Mouse (Mus musculus) cerebellum, adult (tissue): ENCODE data around the gene 4921530L21Rik.

Source experiments
- ATAC-seq: cut with Nextera tagmentation; 2 replicates; pipeline ENCODE4 v1.9.2; 2017; ENCODE audit warnings: mild to moderate bottlenecking, moderate library complexity, mixed read lengths; ENCODE audit not compliant: insufficient number of reproducible peaks, low FRiP score, low TSS enrichment

4921530L21Rik gene

GRCm38 (mm10) chr14:95880954-95881353 is at the start of gene 4921530L21Rik:
Gene 4921530L21Rik, plus strand, starts transcription at chr14:95881254.
- no peak for ATAC-seq

GRCm38 (mm10) chr14:95833866-95834265 is 47.2 kb upstream of the 4921530L21Rik start:
- no peak for ATAC-seq

GRCm38 (mm10) chr14:95862981-95863380 is 18.1 kb upstream of the 4921530L21Rik start:
- ATAC-seq = no peak

- ATAC-seq = peak; percentile 26; the same call in 1 of the 2 replicates
These were observed 15.2 kb upstream of the 4921530L21Rik start for GRCm38 (mm10) chr14:95865676-95866416.

GRCm38 (mm10) chr14:95872020-95872419 is 9.0 kb upstream of the 4921530L21Rik start:
- no peak for ATAC-seq

- ATAC-seq = peak; percentile 49; the same call in 1 of the 2 replicates
These were observed 4.1 kb upstream of the 4921530L21Rik start for GRCm38 (mm10) chr14:95876785-95877510.

GRCm38 (mm10) chr14:95877548-95877947 is 3.5 kb upstream of the 4921530L21Rik start:
- no peak for ATAC-seq

- ATAC-seq = no peak
These were observed 18.4 kb downstream of the 4921530L21Rik start for GRCm38 (mm10) chr14:95899458-95899857.

GRCm38 (mm10) chr14:95904591-95905095 is 23.6 kb downstream of the 4921530L21Rik start:
- peak; percentile 52; the same call in 1 of the 2 replicates for ATAC-seq

GRCm38 (mm10) chr14:95913293-95913692 is 32.2 kb downstream of the 4921530L21Rik start:
- ATAC-seq = no peak

GRCm38 (mm10) chr14:95926742-95927141 is 45.7 kb downstream of the 4921530L21Rik start:
- ATAC-seq = no peak

GRCm38 (mm10) chr14:95927810-95928785 is 47.0 kb downstream of the 4921530L21Rik start:
- no peak for ATAC-seq
